Mouse (Mus musculus) bone marrow, adult 2 months (tissue): ENCODE measurements around the gene Efnb2.

ENCODE experiments used
- CTCF ChIP-seq: fragments of 200-500 bp; IDR thresholded peaks from 2 replicates; pipeline ENCODE4 v1.5.1; 2011; ENCODE audit warnings: low read length, control low read depth; ENCODE audit not compliant: control insufficient read depth, insufficient read depth
- POLR2A ChIP-seq: fragments of 200-500 bp; IDR thresholded peaks from 2 replicates; pipeline ENCODE4 v1.6.1; 2011; ENCODE audit warnings: low read depth, mild to moderate bottlenecking, control low read depth, low read length, borderline replicate concordance; ENCODE audit not compliant: control insufficient read depth

DNA sequence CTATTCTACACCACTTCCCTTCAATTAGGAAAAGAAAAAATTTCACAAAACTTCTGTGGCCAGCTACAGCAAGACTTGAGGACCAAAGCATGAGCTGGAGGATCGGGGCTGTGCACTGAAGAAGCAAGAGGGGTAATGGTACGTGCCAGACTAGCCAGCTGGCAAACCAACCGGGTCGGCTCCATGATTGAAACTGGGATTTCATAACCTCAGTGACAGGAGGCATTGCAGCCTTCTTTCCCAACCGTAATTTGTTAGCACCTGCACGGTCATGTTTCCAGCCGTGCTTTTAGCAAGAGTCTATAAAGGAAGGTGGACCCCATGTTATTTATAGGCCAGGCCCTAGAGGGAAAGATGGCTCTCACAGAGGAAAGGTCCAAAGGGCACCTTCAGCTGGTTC, 12.4 kb downstream of the Efnb2 start:
- TF ChIP-seq POLR2A (no peak), CTCF (no peak)
